Mouse (Mus musculus): ENCODE results near the gene Sigmar1. TPM values are rescaled to one million over a fixed set of nuclear protein-coding genes. Genes with fewer than 3 reads are reported as not detected.
"Not testable (repeated sequence)": the region's sequence is repeated elsewhere in the genome, so short reads cannot be mapped to it uniquely, and the experiment has no call there.

Sigmar1 gene
- polyA plus RNA-seq, 1 experiment from 2014 or later: 96.3 TPM

GRCm38 (mm10) chr4:41707011-41707535 lies 48.9 kb downstream of the Sigmar1 start:
- Histone ChIP-seq H3K27ac (ENCODE audit: low read depth, low read length) (0 out of 2 replicates have a peak overlapping the region, but pooled peaks have one; percentile 42), H3K9me3 (ENCODE audit: control insufficient read depth, low read length) (no peaks in the 10 kb centered on the region), H3K4me1 (ENCODE audit: control insufficient read depth, insufficient read depth, low read depth, low read length) (peaks cover 32% of the 10 kb centered on the region), H3K9ac (ENCODE audit: low read depth, low read length) (peak overlapping the region; percentile 29; the same call in 1 of the 2 replicates), H3K4me2 (ENCODE audit: low read length) (peak overlapping the region; percentile 18), H3K4me3 (ENCODE audit: low read length) (no peak overlapping the region), H3K27me3 (replicated peaks; ENCODE audit: control insufficient read depth, insufficient read depth, low read length) (no peaks in the 10 kb centered on the region), H3K36me3 (ENCODE audit: control insufficient read depth, insufficient read depth, low read length) (no peaks in the 10 kb centered on the region; the same call in 1 of the 2 replicates)
- WGBS: 1% methylated on average over 13 of the region's 13 CpGs
- peak; percentile 74 for ATAC-seq

GRCm38 (mm10) chr4:41705922-41706754 lies 49.8 kb downstream of the Sigmar1 start:
- ATAC-seq: no peak
- Histone ChIP-seq H3K4me3 (ENCODE audit: low read length) (no peak overlapping the region), H3K27me3 (replicated peaks; ENCODE audit: control insufficient read depth, insufficient read depth, low read length) (no peaks in the 10 kb centered on the region), H3K27ac (ENCODE audit: low read depth, low read length) (no peak overlapping the region), H3K4me1 (ENCODE audit: control insufficient read depth, insufficient read depth, low read depth, low read length) (peaks cover 23% of the 10 kb centered on the region), H3K9ac (ENCODE audit: low read depth, low read length) (no peak overlapping the region), H3K9me3 (ENCODE audit: control insufficient read depth, low read length) (no peaks in the 10 kb centered on the region), H3K36me3 (ENCODE audit: control insufficient read depth, insufficient read depth, low read length) (no peaks in the 10 kb centered on the region), H3K4me2 (ENCODE audit: low read length) (no peak overlapping the region)
- 51% methylated on average over 19 of the region's 19 CpGs for WGBS

- 5% methylated on average over 5 of the region's 5 CpGs for WGBS
- no peak for ATAC-seq
Observed at GRCm38 (mm10) chr4:41704651-41705050, 51.3 kb downstream of the Sigmar1 start.

DNA sequence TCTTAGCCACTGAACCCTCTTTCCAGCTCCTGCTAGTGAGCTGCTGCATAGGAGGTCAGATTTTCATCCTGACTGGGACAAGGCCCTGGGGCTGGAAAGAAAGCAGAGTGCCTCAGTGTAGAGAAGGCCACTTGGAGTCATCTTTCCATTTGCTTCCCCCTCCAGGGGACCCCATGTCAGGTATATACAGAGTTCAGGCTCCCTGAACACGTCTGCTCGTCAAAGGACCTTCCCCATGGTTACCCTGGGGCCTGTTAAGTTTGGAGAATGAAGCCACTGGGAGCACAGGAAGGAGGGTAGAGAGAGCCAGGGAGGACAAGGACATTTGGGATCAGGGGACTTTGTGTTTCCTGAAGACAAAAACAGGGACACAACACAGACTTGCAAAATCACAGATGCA lies 53.7 kb downstream of the Sigmar1 start:
- H3K9ac ChIP-seq (ENCODE audit: low read depth, low read length); H3K36me3 ChIP-seq (ENCODE audit: control insufficient read depth, insufficient read depth, low read length); H3K27me3 ChIP-seq (replicated peaks; ENCODE audit: control insufficient read depth, insufficient read depth, low read length); H3K27ac ChIP-seq (ENCODE audit: low read depth, low read length); H3K9me3 ChIP-seq (ENCODE audit: control insufficient read depth, low read length); H3K4me3 ChIP-seq (ENCODE audit: low read length); ATAC-seq; H3K4me2 ChIP-seq (ENCODE audit: low read length): not testable (repeated sequence)
- peaks cover 12% of the 10 kb centered on the region for H3K4me1 ChIP-seq (ENCODE audit: control insufficient read depth, insufficient read depth, low read depth, low read length)
- 63% methylated on average over 2 of the region's 2 CpGs for WGBS

More at GRCm38 (mm10) chr4:41704651-41705050, 51.3 kb downstream of the Sigmar1 start:
- Histone ChIP-seq H3K27ac (ENCODE audit: low read depth, low read length) (no peak overlapping the region), H3K4me1 (ENCODE audit: control insufficient read depth, insufficient read depth, low read depth, low read length) (peaks cover 23% of the 10 kb centered on the region), H3K4me2 (ENCODE audit: low read length) (no peak overlapping the region), H3K4me3 (ENCODE audit: low read length) (no peak overlapping the region), H3K9me3 (ENCODE audit: control insufficient read depth, low read length) (no peaks in the 10 kb centered on the region), H3K36me3 (ENCODE audit: control insufficient read depth, insufficient read depth, low read length) (no peaks in the 10 kb centered on the region), H3K9ac (ENCODE audit: low read depth, low read length) (no peak overlapping the region), H3K27me3 (replicated peaks; ENCODE audit: control insufficient read depth, insufficient read depth, low read length) (no peaks in the 10 kb centered on the region)

DNA sequence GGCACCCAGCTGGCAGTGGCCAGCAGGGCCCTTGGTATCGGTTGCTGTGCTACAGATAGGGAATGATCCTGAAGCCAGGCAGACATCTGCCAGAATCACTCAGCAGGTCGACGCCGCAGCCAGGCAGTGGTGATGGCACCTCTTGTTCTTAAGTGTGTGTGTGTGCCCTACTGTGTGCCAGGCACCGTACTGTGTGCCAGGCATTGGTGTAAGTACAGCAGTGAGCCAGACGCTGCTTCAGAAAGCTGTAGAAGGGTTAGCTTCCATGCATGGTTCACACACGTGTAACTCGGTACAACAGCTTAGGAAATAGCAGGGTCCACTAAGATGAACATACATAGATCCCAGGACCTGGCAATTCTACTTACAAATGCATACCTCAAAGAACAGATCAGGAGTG lies 55.7 kb downstream of the Sigmar1 start:
- not testable (repeated sequence) for H3K27me3 ChIP-seq (replicated peaks; ENCODE audit: control insufficient read depth, insufficient read depth, low read length); H3K36me3 ChIP-seq (ENCODE audit: control insufficient read depth, insufficient read depth, low read length); H3K27ac ChIP-seq (ENCODE audit: low read depth, low read length); H3K4me2 ChIP-seq (ENCODE audit: low read length); H3K4me3 ChIP-seq (ENCODE audit: low read length); H3K9ac ChIP-seq (ENCODE audit: low read depth, low read length); H3K9me3 ChIP-seq (ENCODE audit: control insufficient read depth, low read length); ATAC-seq; H3K4me1 ChIP-seq (ENCODE audit: control insufficient read depth, insufficient read depth, low read depth, low read length)
- WGBS: 75% methylated on average over 1 of the region's 8 CpGs

- not testable (repeated sequence) for ATAC-seq; H3K4me2 ChIP-seq (ENCODE audit: low read length)
- WGBS: 85% methylated on average over 9 of the region's 10 CpGs
Observed at GRCm38 (mm10) chr4:41699783-41700182, 56.2 kb downstream of the Sigmar1 start, which contains the start of gene Il11ra1. Gene Il11ra1 (plus strand): TSS chr4:41699989.

DNA sequence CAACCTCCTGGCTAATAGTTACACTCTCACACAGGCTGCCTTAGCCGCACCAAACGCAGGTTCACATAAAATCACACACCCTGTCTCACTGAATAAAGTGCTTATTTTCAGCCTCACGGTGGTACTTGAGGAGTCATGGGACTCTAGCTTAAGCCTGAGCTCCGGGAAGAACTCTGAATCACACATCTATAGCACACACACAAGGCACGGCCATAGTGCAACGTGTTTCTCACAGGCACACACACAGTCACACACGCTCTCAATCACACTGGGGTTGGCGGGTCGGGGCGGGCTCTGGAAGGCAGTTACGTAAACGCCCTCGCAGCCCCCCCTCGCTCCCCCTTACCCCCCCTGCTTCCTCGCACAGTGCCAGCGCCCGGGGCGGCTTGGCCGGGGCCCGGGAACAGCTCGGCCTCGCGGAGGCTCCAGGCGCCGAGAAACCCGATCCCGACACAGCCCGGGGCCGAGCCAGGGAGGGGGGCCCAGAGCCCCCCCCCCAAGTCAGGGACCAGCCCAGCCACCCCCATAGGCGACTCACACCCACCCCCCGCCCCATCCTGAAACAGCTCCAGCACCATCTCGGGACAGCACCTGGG lies 57.4 kb downstream of the Sigmar1 start:
- not testable (repeated sequence) for H3K27ac ChIP-seq (ENCODE audit: low read depth, low read length); H3K4me1 ChIP-seq (ENCODE audit: control insufficient read depth, insufficient read depth, low read depth, low read length); H3K9ac ChIP-seq (ENCODE audit: low read depth, low read length); H3K4me3 ChIP-seq (ENCODE audit: low read length); H3K36me3 ChIP-seq (ENCODE audit: control insufficient read depth, insufficient read depth, low read length); H3K9me3 ChIP-seq (ENCODE audit: control insufficient read depth, low read length); H3K27me3 ChIP-seq (replicated peaks; ENCODE audit: control insufficient read depth, insufficient read depth, low read length); ATAC-seq
- H3K4me2 ChIP-seq (ENCODE audit: low read length): peak overlapping the region; percentile 29
- WGBS: 7% methylated on average over 16 of the region's 32 CpGs

More at GRCm38 (mm10) chr4:41699783-41700182, 56.2 kb downstream of the Sigmar1 start, which contains the start of gene Il11ra1:
- not testable (repeated sequence) for H3K9me3 ChIP-seq (ENCODE audit: control insufficient read depth, low read length); H3K36me3 ChIP-seq (ENCODE audit: control insufficient read depth, insufficient read depth, low read length); H3K27ac ChIP-seq (ENCODE audit: low read depth, low read length); H3K4me1 ChIP-seq (ENCODE audit: control insufficient read depth, insufficient read depth, low read depth, low read length); H3K9ac ChIP-seq (ENCODE audit: low read depth, low read length); H3K27me3 ChIP-seq (replicated peaks; ENCODE audit: control insufficient read depth, insufficient read depth, low read length); H3K4me3 ChIP-seq (ENCODE audit: low read length)

DNA sequence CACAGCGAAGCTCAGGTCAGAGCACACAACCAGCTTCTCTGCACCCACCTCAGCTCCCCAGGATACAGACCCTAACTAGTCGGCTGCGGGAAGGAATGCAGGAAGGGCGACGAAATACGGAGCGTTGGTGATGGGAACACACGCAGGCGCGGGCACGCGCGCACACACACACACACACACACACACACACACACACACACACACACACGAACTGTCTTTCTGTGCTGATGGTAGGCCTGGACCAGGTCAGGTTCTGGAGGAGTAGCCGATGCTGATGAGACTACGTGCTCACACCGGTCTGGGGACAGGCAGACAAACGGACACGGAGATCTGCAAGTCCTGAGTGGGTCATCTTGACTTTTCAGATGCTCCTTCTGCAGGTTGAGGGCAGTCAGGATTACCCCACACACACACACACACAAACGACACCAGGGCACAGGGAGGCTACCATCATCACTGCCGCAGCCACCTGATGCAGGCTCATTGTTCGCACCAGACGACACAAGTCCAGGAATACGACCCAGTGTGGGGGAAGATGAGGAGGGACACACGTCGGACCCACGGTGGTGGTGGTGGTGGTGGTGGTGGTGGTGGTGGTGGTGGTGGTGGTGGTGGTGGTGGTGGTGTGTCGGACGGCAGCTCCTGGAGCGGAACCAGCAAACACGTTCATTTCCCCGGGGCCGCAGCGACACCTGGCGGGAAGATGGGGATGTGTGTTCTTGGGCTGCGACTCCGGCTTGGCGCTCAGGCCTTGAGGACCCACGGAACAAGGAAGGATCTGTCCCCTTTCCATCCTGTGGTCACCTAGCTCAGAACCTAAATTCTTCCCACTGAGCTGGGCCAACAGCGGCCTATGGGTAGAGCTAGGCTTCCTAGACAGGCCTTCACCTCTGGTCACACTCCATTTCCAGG lies 58.8 kb downstream of the Sigmar1 start, which contains the start of gene Cntfr:
Gene Cntfr, minus strand, starts transcription at position 160 of the 912 bp plus-strand sequence.
- H3K36me3 ChIP-seq (ENCODE audit: control insufficient read depth, insufficient read depth, low read length); H3K9me3 ChIP-seq (ENCODE audit: control insufficient read depth, low read length); H3K4me3 ChIP-seq (ENCODE audit: low read length); H3K27me3 ChIP-seq (replicated peaks; ENCODE audit: control insufficient read depth, insufficient read depth, low read length); ATAC-seq; H3K27ac ChIP-seq (ENCODE audit: low read depth, low read length); H3K9ac ChIP-seq (ENCODE audit: low read depth, low read length); H3K4me1 ChIP-seq (ENCODE audit: control insufficient read depth, insufficient read depth, low read depth, low read length): not testable (repeated sequence)
- 15% methylated on average over 32 of the region's 40 CpGs for WGBS
- peak within 1 kb of the TSS; percentile 39 for H3K4me2 ChIP-seq (ENCODE audit: low read length)

Data from hindbrain, embryonic 16.5 days (tissue).